Mouse (Mus musculus): Measurements from ENCODE around the gene Neo1. TPM values are rescaled to one million over a fixed set of nuclear protein-coding genes. Genes with fewer than 3 reads are reported as not detected.

Gene Neo1
- polyA plus RNA-seq, 1 experiment from 2014 or later = 62.1 TPM

DNA sequence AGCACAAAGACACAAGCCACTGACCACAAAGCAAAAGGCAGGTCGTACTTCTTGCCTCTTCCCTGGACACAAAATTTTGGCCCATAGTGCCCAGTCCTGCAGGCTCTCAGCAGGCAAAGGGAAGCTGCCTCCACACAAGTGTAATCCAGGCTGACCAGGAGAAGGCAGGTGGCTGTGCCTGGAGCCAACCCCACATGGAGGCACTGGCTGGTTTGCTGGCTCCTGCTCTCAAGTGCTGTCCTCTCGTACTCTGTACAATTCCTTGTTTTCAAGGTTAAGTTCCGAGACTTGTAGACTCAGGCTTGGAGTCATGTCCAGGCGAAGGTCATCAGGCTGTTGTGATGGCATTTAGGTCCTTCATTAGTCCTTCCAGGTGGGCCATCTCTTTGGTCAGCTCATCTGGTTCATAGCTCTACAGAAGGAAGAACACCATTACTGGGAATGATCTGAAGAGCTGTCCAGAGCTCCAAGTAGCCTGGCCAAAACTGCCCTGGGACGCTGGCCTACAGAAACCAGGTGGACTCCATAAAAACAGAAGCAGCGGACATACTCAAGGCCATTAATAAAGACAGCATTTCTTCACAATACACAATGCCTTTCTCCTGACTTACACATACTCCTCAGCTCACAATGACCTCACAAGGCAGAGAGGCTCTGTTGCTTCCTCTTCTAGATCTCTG lies 159.2 kb downstream of the Neo1 start:
- DNase-seq (ENCODE audit: low spot score) (no peak), ATAC-seq (ENCODE audit: low FRiP score) (no peak)
- H3K27ac ChIP-seq = no peak overlapping the region
- peaks cover 68% of the 10 kb centered on the region for H3K36me3 ChIP-seq (replicated peaks; ENCODE audit: control insufficient read depth, insufficient read depth)
- no peaks in the 10 kb centered on the region for H3K27me3 ChIP-seq (ENCODE audit: control insufficient read depth, insufficient read depth, low read length)
- no peaks in the 10 kb centered on the region for H3K9me3 ChIP-seq (ENCODE audit: control insufficient read depth, low read length)
- H3K4me2 ChIP-seq (replicated peaks) = no peak overlapping the region
- 94% methylated on average over 6 of the region's 6 CpGs for WGBS
- no peaks in the 10 kb centered on the region for H3K4me1 ChIP-seq (replicated peaks; ENCODE audit: control insufficient read depth, insufficient read depth, low read length)
- no peak overlapping the region for H3K4me3 ChIP-seq (replicated peaks; ENCODE audit: low read length)
- no peak overlapping the region for H3K9ac ChIP-seq

GRCm38 (mm10) chr9:58875439-58875838 lies 160.8 kb downstream of the Neo1 start:
- no peak overlapping the region for H3K4me3 ChIP-seq (replicated peaks; ENCODE audit: low read length)
- H3K36me3 ChIP-seq (replicated peaks; ENCODE audit: control insufficient read depth, insufficient read depth) = peaks cover 55% of the 10 kb centered on the region
- H3K9ac ChIP-seq = no peak overlapping the region
- no peaks in the 10 kb centered on the region for H3K27me3 ChIP-seq (ENCODE audit: control insufficient read depth, insufficient read depth, low read length)
- H3K9me3 ChIP-seq (ENCODE audit: control insufficient read depth, low read length) = no peaks in the 10 kb centered on the region
- H3K4me2 ChIP-seq (replicated peaks) = no peak overlapping the region
- no peak for DNase-seq (ENCODE audit: low spot score)
- no peak overlapping the region for H3K27ac ChIP-seq
- 95% methylated on average over 6 of the region's 6 CpGs for WGBS
- no peaks in the 10 kb centered on the region for H3K4me1 ChIP-seq (replicated peaks; ENCODE audit: control insufficient read depth, insufficient read depth, low read length)
- no peak for ATAC-seq (ENCODE audit: low FRiP score)

GRCm38 (mm10) chr9:58874354-58874753 lies 161.9 kb downstream of the Neo1 start:
- 85% methylated on average over 4 of the region's 4 CpGs for WGBS
- ATAC-seq (ENCODE audit: low FRiP score) = no peak

GRCm38 (mm10) chr9:58873541-58874324 lies 162.5 kb downstream of the Neo1 start:
- Histone ChIP-seq H3K36me3 (replicated peaks; ENCODE audit: control insufficient read depth, insufficient read depth) (peaks cover 44% of the 10 kb centered on the region), H3K27me3 (ENCODE audit: control insufficient read depth, insufficient read depth, low read length) (no peaks in the 10 kb centered on the region), H3K27ac (no peak overlapping the region), H3K9ac (no peak overlapping the region), H3K4me3 (replicated peaks; ENCODE audit: low read length) (no peak overlapping the region), H3K9me3 (ENCODE audit: control insufficient read depth, low read length) (no peaks in the 10 kb centered on the region), H3K4me2 (replicated peaks) (no peak overlapping the region), H3K4me1 (replicated peaks; ENCODE audit: control insufficient read depth, insufficient read depth, low read length) (no peaks in the 10 kb centered on the region)
- ATAC-seq (ENCODE audit: low FRiP score) = no peak
- 55% methylated on average over 10 of the region's 10 CpGs for WGBS
- DNase-seq (ENCODE audit: low spot score) = peak; percentile 87

More at GRCm38 (mm10) chr9:58874354-58874753, 161.9 kb downstream of the Neo1 start:
- DNase-seq (ENCODE audit: low spot score) = no peak
- H3K27ac ChIP-seq = no peak overlapping the region
- H3K4me3 ChIP-seq (replicated peaks; ENCODE audit: low read length) = no peak overlapping the region
- H3K4me2 ChIP-seq (replicated peaks) = no peak overlapping the region
- H3K4me1 ChIP-seq (replicated peaks; ENCODE audit: control insufficient read depth, insufficient read depth, low read length) = no peaks in the 10 kb centered on the region
- no peaks in the 10 kb centered on the region for H3K27me3 ChIP-seq (ENCODE audit: control insufficient read depth, insufficient read depth, low read length)
- H3K9ac ChIP-seq = no peak overlapping the region
- peaks cover 46% of the 10 kb centered on the region for H3K36me3 ChIP-seq (replicated peaks; ENCODE audit: control insufficient read depth, insufficient read depth)
- no peaks in the 10 kb centered on the region for H3K9me3 ChIP-seq (ENCODE audit: control insufficient read depth, low read length)

GRCm38 (mm10) chr9:58871141-58871540 lies 165.1 kb downstream of the Neo1 start:
- Histone ChIP-seq H3K4me1 (replicated peaks; ENCODE audit: control insufficient read depth, insufficient read depth, low read length) (no peaks in the 10 kb centered on the region), H3K9ac (no peak overlapping the region), H3K4me2 (replicated peaks) (no peak overlapping the region), H3K4me3 (replicated peaks; ENCODE audit: low read length) (no peak overlapping the region), H3K27me3 (ENCODE audit: control insufficient read depth, insufficient read depth, low read length) (no peaks in the 10 kb centered on the region), H3K9me3 (ENCODE audit: control insufficient read depth, low read length) (no peaks in the 10 kb centered on the region), H3K27ac (no peak overlapping the region), H3K36me3 (replicated peaks; ENCODE audit: control insufficient read depth, insufficient read depth) (peaks cover 18% of the 10 kb centered on the region)
- DNase-seq (ENCODE audit: low spot score) = no peak
- ATAC-seq (ENCODE audit: low FRiP score) = no peak
- WGBS = 81% methylated on average over 10 of the region's 10 CpGs

GRCm38 (mm10) chr9:58863826-58864225 lies 172.4 kb downstream of the Neo1 start:
- H3K36me3 ChIP-seq (replicated peaks; ENCODE audit: control insufficient read depth, insufficient read depth) = peaks cover 18% of the 10 kb centered on the region
- 20% methylated on average over 7 of the region's 7 CpGs for WGBS
- peak; percentile 51 for ATAC-seq (ENCODE audit: low FRiP score)
- no peak for DNase-seq (ENCODE audit: low spot score)
- H3K27me3 ChIP-seq (ENCODE audit: control insufficient read depth, insufficient read depth, low read length) = no peaks in the 10 kb centered on the region
- H3K9ac ChIP-seq = no peak overlapping the region
- H3K4me2 ChIP-seq (replicated peaks) = no peak overlapping the region
- H3K9me3 ChIP-seq (ENCODE audit: control insufficient read depth, low read length) = no peaks in the 10 kb centered on the region
- H3K4me1 ChIP-seq (replicated peaks; ENCODE audit: control insufficient read depth, insufficient read depth, low read length) = peaks cover 10% of the 10 kb centered on the region
- H3K27ac ChIP-seq = peak overlapping the region; percentile 32
- H3K4me3 ChIP-seq (replicated peaks; ENCODE audit: low read length) = no peak overlapping the region

DNA sequence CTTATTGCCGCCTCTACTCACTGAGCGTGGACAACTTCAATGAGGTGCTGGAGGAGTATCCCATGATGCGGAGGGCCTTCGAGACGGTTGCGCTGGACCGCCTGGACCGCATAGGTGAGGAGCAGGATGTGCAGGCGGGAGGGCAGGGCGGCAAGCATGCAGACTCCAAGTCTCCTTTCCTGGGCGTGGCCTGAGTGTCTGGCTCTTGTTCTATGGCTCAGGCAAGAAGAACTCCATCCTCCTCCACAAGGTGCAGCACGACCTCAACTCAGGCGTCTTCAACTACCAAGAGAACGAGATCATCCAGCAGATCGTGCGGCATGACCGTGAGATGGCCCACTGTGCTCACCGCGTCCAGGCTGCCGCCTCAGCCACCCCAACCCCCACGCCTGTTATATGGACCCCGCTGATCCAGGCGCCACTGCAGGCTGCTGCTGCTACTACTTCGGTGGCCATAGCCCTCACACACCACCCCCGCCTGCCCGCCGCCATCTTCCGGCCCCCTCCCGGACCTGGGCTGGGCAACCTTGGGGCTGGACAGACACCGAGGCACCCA lies 177.1 kb downstream of the Neo1 start:
- Histone ChIP-seq H3K36me3 (replicated peaks; ENCODE audit: control insufficient read depth, insufficient read depth) (peaks cover 38% of the 10 kb centered on the region), H3K4me3 (replicated peaks; ENCODE audit: low read length) (no peak overlapping the region), H3K9ac (no peak overlapping the region), H3K4me2 (replicated peaks) (peak overlapping the region; percentile 5), H3K4me1 (replicated peaks; ENCODE audit: control insufficient read depth, insufficient read depth, low read length) (peaks cover 9% of the 10 kb centered on the region), H3K27me3 (ENCODE audit: control insufficient read depth, insufficient read depth, low read length) (no peaks in the 10 kb centered on the region), H3K9me3 (ENCODE audit: control insufficient read depth, low read length) (no peaks in the 10 kb centered on the region), H3K27ac (no peak overlapping the region)
- DNase-seq (ENCODE audit: low spot score) (no peak), ATAC-seq (ENCODE audit: low FRiP score) (no peak)
- 39% methylated on average over 30 of the region's 30 CpGs for WGBS

DNA sequence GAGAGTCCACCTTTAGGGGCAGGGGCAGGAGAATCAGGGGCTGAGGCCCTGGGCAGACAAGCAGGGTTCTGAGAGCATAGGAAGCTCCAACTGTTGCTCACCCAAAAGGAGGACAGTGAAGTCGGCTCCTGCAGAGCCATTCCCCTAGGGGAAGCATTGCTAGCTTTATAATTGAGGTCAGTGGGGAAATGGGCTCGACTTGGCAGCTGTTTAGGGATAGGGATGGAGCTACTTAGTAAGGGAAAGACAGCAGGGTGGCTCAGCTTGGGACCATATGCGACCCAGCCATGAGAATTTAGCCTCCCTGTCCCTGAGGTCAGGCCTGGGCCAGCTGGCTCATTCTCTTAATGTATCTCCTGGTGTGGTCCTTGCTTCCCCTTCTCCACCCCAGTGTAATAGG lies 181.3 kb downstream of the Neo1 start:
- peaks cover 6% of the 10 kb centered on the region for H3K4me1 ChIP-seq (replicated peaks; ENCODE audit: control insufficient read depth, insufficient read depth, low read length)
- no peak for ATAC-seq (ENCODE audit: low FRiP score)
- H3K9me3 ChIP-seq (ENCODE audit: control insufficient read depth, low read length) = no peaks in the 10 kb centered on the region
- H3K9ac ChIP-seq = no peak overlapping the region
- no peak overlapping the region for H3K27ac ChIP-seq
- no peak overlapping the region for H3K4me2 ChIP-seq (replicated peaks)
- H3K4me3 ChIP-seq (replicated peaks; ENCODE audit: low read length) = no peak overlapping the region
- no peak for DNase-seq (ENCODE audit: low spot score)
- peaks cover 31% of the 10 kb centered on the region for H3K36me3 ChIP-seq (replicated peaks; ENCODE audit: control insufficient read depth, insufficient read depth)
- 37% methylated on average over 3 of the region's 3 CpGs for WGBS
- H3K27me3 ChIP-seq (ENCODE audit: control insufficient read depth, insufficient read depth, low read length) = no peaks in the 10 kb centered on the region

DNA sequence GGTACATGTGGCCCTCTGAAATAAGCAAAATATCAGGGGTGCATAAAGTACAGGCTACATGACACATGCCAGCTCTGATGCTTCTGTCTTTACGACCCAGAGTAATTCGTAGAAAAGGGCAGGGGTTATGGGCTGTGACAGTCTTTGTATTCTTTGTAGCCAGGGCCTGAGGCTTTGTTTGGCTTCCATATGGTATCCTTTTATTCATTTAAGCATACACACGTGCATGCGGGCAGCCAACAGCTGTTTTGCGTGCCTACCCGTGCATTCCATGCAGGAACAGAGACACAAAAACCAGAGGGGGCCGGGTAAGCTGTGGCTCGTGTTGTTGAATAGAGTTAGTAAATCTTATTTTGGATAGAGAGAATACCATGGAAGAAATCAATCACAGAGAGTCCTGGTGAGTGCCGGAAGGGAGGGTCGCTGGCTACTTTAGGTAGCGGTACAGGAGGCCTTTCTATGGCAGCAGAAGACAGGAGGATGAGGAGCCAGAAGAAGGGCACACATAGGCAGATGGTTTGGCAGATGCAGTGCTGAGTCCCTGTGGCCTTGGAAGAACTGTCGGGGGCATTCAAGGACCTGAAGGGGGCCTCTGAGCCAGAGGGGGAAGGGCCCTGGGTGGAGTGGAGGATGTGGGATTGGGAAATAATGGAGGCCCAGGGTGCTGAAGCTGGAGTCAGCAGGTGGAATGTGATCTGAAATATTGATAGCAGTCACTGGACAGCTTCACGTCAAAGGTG lies 186.5 kb downstream of the Neo1 start:
- DNase-seq (ENCODE audit: low spot score) (no peak), ATAC-seq (ENCODE audit: low FRiP score) (no peak)
- Histone ChIP-seq H3K4me1 (replicated peaks; ENCODE audit: control insufficient read depth, insufficient read depth, low read length) (peaks cover 8% of the 10 kb centered on the region), H3K27me3 (ENCODE audit: control insufficient read depth, insufficient read depth, low read length) (no peaks in the 10 kb centered on the region), H3K4me2 (replicated peaks) (no peak overlapping the region), H3K9me3 (ENCODE audit: control insufficient read depth, low read length) (no peaks in the 10 kb centered on the region), H3K36me3 (replicated peaks; ENCODE audit: control insufficient read depth, insufficient read depth) (peaks cover 14% of the 10 kb centered on the region), H3K4me3 (replicated peaks; ENCODE audit: low read length) (no peak overlapping the region), H3K27ac (peak overlapping the region; percentile 26; the same call in 1 of the 2 replicates), H3K9ac (no peak overlapping the region; the same call in 1 of the 2 replicates)
- 19% methylated on average over 13 of the region's 13 CpGs for WGBS
